Comparison of ENCODE assay signal across 20 mouse cellular contexts in the genomic region with DNA sequence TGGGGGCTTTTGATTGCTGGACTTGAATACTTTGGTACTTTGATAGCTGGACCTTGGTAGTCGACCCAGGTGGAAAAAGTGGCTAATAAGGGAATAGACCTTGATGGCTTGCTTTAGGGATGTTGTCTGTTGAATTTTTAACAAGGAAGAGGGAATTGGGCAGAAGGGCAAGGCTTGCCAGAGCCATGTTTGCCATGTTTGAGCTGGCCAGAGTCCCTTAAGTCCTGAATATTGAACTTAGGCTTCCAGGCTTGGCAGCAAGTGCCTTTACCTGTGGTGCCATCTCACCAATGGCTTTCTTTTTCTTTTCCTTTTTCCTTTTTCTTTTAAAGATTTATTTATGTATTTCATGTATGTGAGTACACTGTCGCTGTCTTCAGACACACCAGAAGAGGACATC. TPM values are rescaled to one million over a fixed set of nuclear protein-coding genes. Genes with fewer than 3 reads are reported as not detected.
DNase-seq lines count a peak whose midpoint lies in the region; TF ChIP-seq lines count a peak whose summit lies in the region.
"Had no signal": no experiment of that assay in that cellular context is flagged by ENCODE, and none has a peak within 500 bp of the region (broad histone marks: within the 10 kb centered on the region; RNA-seq: fewer than 3 reads in every experiment).

No protein-coding gene starts in this region.

- TF ChIP-seq CTCF in liver, adult 2 months (IDR thresholded peaks at IDR 0.05; ENCODE audit: low read depth, low read length), result no peak

- H3K27me3 ChIP-seq in liver, adult 2 months (ENCODE audit: control insufficient read depth, insufficient read depth, low read length), result no peaks in the 10 kb centered on the region
- H3K27me3 ChIP-seq: CH12.LX had no signal

- H3K4me3 ChIP-seq in liver, adult 2 months (ENCODE audit: insufficient read depth, low read depth, low read length), result no peak overlapping the region

- H3K36me3 ChIP-seq in liver, adult 2 months (ENCODE audit: control insufficient read depth, insufficient read depth, low read length), result no peaks in the 10 kb centered on the region
- H3K36me3 ChIP-seq: G1E had no signal

- no peak overlapping the region for H3K27ac ChIP-seq in liver, adult 2 months (replicated peaks; ENCODE audit: insufficient read depth, low read depth, low read length)

- H3K9ac ChIP-seq in liver, adult 2 months (ENCODE audit: low read depth, low read length), result no peak overlapping the region

- 65% methylated on average over 2 of the region's 2 CpGs for WGBS in liver, adult 2 months

- peaks cover 12% of the 10 kb centered on the region for H3K4me1 ChIP-seq in liver, adult 2 months (ENCODE audit: control insufficient read depth, insufficient read depth, low read length)

- no peaks in the 10 kb centered on the region for H3K79me2 ChIP-seq in liver, adult 2 months (ENCODE audit: control insufficient read depth, insufficient read depth, low read length)

- DNase-seq in liver, adult 2 months (ENCODE audit: extremely low read depth, low read depth, low spot score), result peak; percentile 91
- DNase-seq in liver, result no peak
- DNase-seq: adrenal gland, adult 2 months; adrenal gland, adult 8-10 months; adrenal gland, postnatal 10 days; adrenal gland, postnatal 14 days; adrenal gland, postnatal 25 days; adrenal gland, postnatal 36 days; B cell, adult 2 months; cerebellum, adult 11 months; cerebellum, adult 11-12 months; cerebellum, adult 18-20 months; cerebellum, adult 2 months had no signal

- no peak for TF ChIP-seq POLR2A in liver, adult 2 months (IDR thresholded peaks at IDR 0.05; ENCODE audit: extremely low read depth, insufficient read depth, low read length)

RNA-seq across cellular contexts. Expression of a gene that starts 38.4 kb away (rescaled TPM):
- 1.9 and 2.5 TPM in 2 replicates for total RNA-seq in liver, adult 2 months (2014; rRNA removed)
- 11.1 and 32.1 TPM in 2 replicates for polyA plus RNA-seq in liver, adult 2 months (2012; rRNA removed)
- total RNA-seq: adrenal gland, adult 18-20 months; adrenal gland, postnatal 25 days; CH12.LX; MEL had no signal
- polyA plus RNA-seq: activated CD4-positive, CD25-positive, alpha-beta regulatory T cell, adult 4 months; CD4-positive, CD25-positive, alpha-beta regulatory T cell, adult 4 months; G1E; Patski had no signal

RNA-seq across cellular contexts. Expression of a gene that starts 52.5 kb away (rescaled TPM):
- 67.5 and 116 TPM in 2 replicates for total RNA-seq in liver, adult 2 months (2014; rRNA removed)
- polyA plus RNA-seq in liver, adult 2 months (2012; rRNA removed), result 14.5 and 23.1 TPM in 2 replicates
